Mouse (Mus musculus) ES-E14 (cell line): ENCODE results near the gene Kif26b. TPM values are rescaled to one million over a fixed set of nuclear protein-coding genes. Genes with fewer than 3 reads are reported as not detected.

Experiments
- DNase-seq: peaks from one replicate; pipeline ENCODE4 v3.0.0-alpha.2; 2013; ENCODE audit warnings: low read depth, low spot score
- H3K27ac ChIP-seq: 2 replicates; pipeline ENCODE4 v1.5.1; 2012; ENCODE audit warnings: low read depth, mild to moderate bottlenecking, low read length, moderate library complexity, mixed read lengths; ENCODE audit not compliant: poor library complexity, insufficient read depth, severe bottlenecking
- H3K36me3 ChIP-seq: 2 replicates; pipeline ENCODE4 v1.6.1; 2012; ENCODE audit warnings: mild to moderate bottlenecking, low read length, moderate library complexity, mixed read lengths; ENCODE audit not compliant: control insufficient read depth, poor library complexity, insufficient read depth, severe bottlenecking
- H3K4me1 ChIP-seq, 2 experiments: fragments of 150-350 bp in 1 of 2; sonication (generic) in 1 of 2; 2 replicates each; pipeline ENCODE4 v1.6.1; 2012; ENCODE audit warnings: low read length in 2 of 2, mild to moderate bottlenecking in 1 of 2, mixed read lengths in 1 of 2; ENCODE audit not compliant: control insufficient read depth in 2 of 2, insufficient read depth in 2 of 2, poor library complexity in 1 of 2
- H3K4me3 ChIP-seq, 2 experiments: fragments of 150-350 bp in 1 of 2; sonication (generic) in 1 of 2; 2 replicates each; pipeline ENCODE4 v1.5.1; 2012; ENCODE audit warnings: low read length in 2 of 2, low read depth in 1 of 2, mild to moderate bottlenecking in 1 of 2, mixed read lengths in 1 of 2; ENCODE audit not compliant: insufficient read depth in 1 of 2, poor library complexity in 1 of 2, severe bottlenecking in 1 of 2
- H3K9ac ChIP-seq: 2 replicates; pipeline ENCODE4 v1.6.1; 2012; ENCODE audit warnings: low read depth, mild to moderate bottlenecking, low read length, mixed read lengths; ENCODE audit not compliant: poor library complexity, insufficient read depth, severe bottlenecking
- H3K9me3 ChIP-seq: fragments of 150-350 bp; sonication (generic); 2 replicates; pipeline ENCODE4 v1.6.1; 2012; ENCODE audit warnings: low read depth, mild to moderate bottlenecking, low read length; ENCODE audit not compliant: control insufficient read depth, insufficient read depth
- CHD2 ChIP-seq: IDR thresholded peaks from 2 replicates; pipeline ENCODE4 v1.6.1; 2014; ENCODE audit warnings: mild to moderate bottlenecking, low read depth, low read length, inconsistent platforms
- HCFC1 ChIP-seq: IDR thresholded peaks from 2 replicates; pipeline ENCODE4 v1.6.1; 2012; ENCODE audit warnings: low read length, inconsistent platforms, borderline replicate concordance; ENCODE audit not compliant: insufficient read depth
- MAFK ChIP-seq: IDR thresholded peaks from 2 replicates; pipeline ENCODE4 v1.6.1; 2014; ENCODE audit warnings: mild to moderate bottlenecking, low read depth, low read length, inconsistent platforms; ENCODE audit not compliant: insufficient read depth
- ZC3H11A ChIP-seq: IDR thresholded peaks from 2 replicates; pipeline ENCODE4 v1.6.1; 2012; ENCODE audit warnings: low read depth, mild to moderate bottlenecking, inconsistent platforms, low read length, borderline replicate concordance
- ZNF384 ChIP-seq: IDR thresholded peaks from 2 replicates; pipeline ENCODE4 v1.6.1; 2012; ENCODE audit warnings: low read depth, low read length, inconsistent platforms
- in situ Hi-C, 2 experiments: fragments of 600-800 bp; cut with MboI; formaldehyde crosslinking; loops; one replicate each; pipeline ENCODE4 v1.15.1; 2025; ENCODE audit warnings: low sequenced_read_pairs in 2 of 2, inconsistent platforms in 1 of 2; ENCODE audit not compliant: unreplicated experiment in 2 of 2
- total RNA-seq: library from RNA; depleted of rRNA; stranded (reverse); fragments of 300-350 nt; gene quantifications from 2 replicates; pipeline ENCODE4 v1.2.3, GENCODE M21; 2012

Kif26b gene
- total RNA-seq, 1 experiment: 0.94 TPM

DNA sequence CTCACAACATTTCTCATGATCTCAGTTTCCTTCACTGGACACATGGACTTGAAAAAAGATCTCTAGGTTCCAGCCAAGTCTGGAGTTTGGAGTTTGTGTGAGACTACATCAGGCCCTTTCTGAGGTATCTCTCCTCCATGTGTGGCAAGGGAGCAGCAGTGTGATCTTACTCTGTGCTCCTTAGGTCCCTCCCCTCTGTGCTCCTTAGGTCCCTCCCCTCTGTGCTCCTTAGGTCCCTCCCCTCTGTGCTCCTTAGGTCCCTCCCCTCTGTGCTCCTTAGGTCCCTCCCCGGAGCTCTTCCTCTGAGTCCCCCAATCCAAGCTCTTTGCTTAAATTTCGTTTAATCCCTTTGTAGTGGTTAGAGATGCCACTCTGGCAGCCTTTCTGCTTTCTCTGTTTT is 250.8 kb downstream of the Kif26b start:
- no peaks in the 10 kb centered on the region for H3K36me3 ChIP-seq
- in situ Hi-C loops: no loop called here
- no peak for TF ChIP-seq ZNF384
- no peak for TF ChIP-seq HCFC1
- no peak for TF ChIP-seq CHD2
- no peak for TF ChIP-seq MAFK
- TF ChIP-seq ZC3H11A: no peak
- no peaks in the 10 kb centered on the region for H3K4me1 ChIP-seq
- H3K4me3 ChIP-seq: no peak overlapping the region
- H3K27ac ChIP-seq: no peak overlapping the region
- H3K9me3 ChIP-seq: no peaks in the 10 kb centered on the region
- no peak overlapping the region for H3K9ac ChIP-seq
- no peak for DNase-seq

DNA sequence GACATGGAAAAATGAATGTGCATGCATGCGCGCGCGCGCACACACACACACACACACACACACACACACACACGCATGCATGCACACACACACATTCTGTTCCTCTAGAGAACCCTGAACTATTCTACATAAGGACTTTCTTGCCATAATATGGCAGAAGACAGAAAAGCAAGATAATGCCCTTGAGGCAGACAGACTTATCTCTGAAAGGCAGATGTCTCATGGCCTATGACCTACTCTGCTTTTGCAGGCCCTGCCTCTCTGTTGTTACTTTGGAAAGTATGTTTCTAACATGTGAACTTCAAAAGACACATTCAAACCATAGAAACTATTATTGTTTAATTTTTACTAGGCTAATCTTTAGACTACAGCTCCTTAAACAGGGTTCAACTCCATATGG is 255.1 kb downstream of the Kif26b start:
- in situ Hi-C loops: no loop called here

DNA sequence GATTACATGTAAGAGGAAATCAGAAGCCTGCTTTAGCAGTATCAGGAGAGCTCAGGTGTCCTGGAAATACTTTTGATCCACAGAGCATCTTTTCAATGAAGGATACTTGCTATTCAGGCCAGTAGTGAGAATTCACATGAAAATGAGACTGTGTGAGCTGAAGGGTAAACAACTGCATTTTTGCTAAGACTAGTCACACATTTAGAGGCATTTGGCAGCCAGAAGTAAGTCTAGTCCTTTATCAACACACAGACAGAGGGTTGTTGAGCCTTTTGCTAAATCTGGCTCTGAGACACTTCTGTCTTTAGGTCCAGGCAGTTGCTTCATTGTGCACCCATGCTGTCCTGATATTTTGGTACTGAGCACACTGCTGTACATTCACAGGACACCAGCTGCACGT is 262.3 kb downstream of the Kif26b start:
- Histone ChIP-seq H3K36me3 (no peaks in the 10 kb centered on the region), H3K4me1 (no peaks in the 10 kb centered on the region), H3K9me3 (no peaks in the 10 kb centered on the region), H3K9ac (no peak overlapping the region), H3K27ac (no peak overlapping the region), H3K4me3 (no peak overlapping the region)
- no peak for TF ChIP-seq HCFC1
- no peak for TF ChIP-seq MAFK
- no peak for TF ChIP-seq ZC3H11A
- TF ChIP-seq CHD2: no peak
- TF ChIP-seq ZNF384: no peak
- in situ Hi-C loops: no loop called here
- no peak for DNase-seq

More for the DNA sequence above, 255.1 kb downstream of the Kif26b start:
- DNase-seq: no peak
- Histone ChIP-seq H3K27ac (no peak overlapping the region), H3K36me3 (no peaks in the 10 kb centered on the region), H3K9ac (no peak overlapping the region), H3K4me3 (no peak overlapping the region), H3K9me3 (no peaks in the 10 kb centered on the region), H3K4me1 (no peaks in the 10 kb centered on the region)
- TF ChIP-seq MAFK: no peak
- no peak for TF ChIP-seq CHD2

DNA sequence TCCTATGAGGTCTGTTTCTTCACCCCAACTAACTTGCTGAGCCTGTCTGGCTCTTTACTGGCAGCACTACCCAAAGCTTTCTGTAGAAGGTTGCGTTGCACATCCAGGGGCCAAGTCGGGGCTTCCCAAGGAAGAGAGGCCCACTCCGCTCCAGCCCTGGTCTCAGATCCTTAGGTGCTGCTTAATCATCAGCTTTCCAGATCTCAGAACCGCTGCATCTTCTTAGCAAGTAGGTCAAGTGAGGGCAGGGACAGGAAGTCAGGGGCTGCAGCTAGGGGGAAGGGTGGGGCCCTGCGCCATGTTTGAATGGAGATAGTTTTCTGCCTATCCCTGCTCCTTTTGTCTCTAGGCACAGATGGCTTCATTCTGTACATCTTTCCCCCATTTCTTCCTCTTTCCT is 263.8 kb downstream of the Kif26b start:
- no peak overlapping the region for H3K4me3 ChIP-seq
- no peaks in the 10 kb centered on the region for H3K36me3 ChIP-seq
- DNase-seq: peak; percentile 4
- H3K27ac ChIP-seq: no peak overlapping the region
- H3K9me3 ChIP-seq: no peaks in the 10 kb centered on the region
- in situ Hi-C loops: no loop called here
- no peak overlapping the region for H3K9ac ChIP-seq
- TF ChIP-seq HCFC1 (no peak), MAFK (no peak), ZNF384 (no peak), CHD2 (no peak)
- no peaks in the 10 kb centered on the region for H3K4me1 ChIP-seq

DNA sequence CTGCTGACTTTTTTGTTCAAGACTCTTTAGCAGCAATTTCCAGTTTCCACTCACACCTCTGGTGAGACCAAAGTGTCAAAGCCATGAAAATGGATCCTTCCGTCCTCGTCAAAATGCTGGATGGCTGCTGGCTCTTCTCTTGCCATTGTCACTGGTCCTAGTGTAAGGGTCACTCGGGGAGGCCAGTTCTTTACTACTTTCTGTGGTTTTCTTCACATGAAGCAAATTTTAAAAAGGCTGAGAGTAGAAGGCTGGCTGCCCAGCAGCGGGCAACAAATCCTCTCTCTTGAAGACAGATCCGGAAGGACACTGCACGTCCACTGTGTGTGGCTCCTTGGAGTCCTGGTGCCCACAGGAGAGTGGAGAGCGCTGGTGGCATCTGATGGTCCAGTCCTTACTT is 265.9 kb downstream of the Kif26b start:
- Histone ChIP-seq H3K9ac (no peak overlapping the region), H3K36me3 (no peaks in the 10 kb centered on the region), H3K4me3 (no peak overlapping the region), H3K4me1 (no peaks in the 10 kb centered on the region), H3K27ac (no peak overlapping the region), H3K9me3 (no peaks in the 10 kb centered on the region)
- TF ChIP-seq ZNF384 (no peak), HCFC1 (no peak), ZC3H11A (no peak), CHD2 (no peak), MAFK (no peak)
- no peak for DNase-seq
- in situ Hi-C loops: no loop called here
